Mouse (Mus musculus) retina, postnatal 7 days (tissue): ENCODE measurements around the gene Mtmr10.
A peak's percentile ranks its signal among the peaks of the same experiment; 100 is the strongest.

Experiments
- DNase-seq: peaks from one replicate; pipeline ENCODE4 v3.0.0-alpha.2; 2012; ENCODE audit warnings: low read depth, low spot score

Gene Mtmr10

GRCm38 (mm10) chr7:64291722-64292121 lies 4.3 kb downstream of the Mtmr10 start:
- DNase-seq = no peak

GRCm38 (mm10) chr7:64296286-64297010 lies 9.0 kb downstream of the Mtmr10 start:
- DNase-seq = no peak

GRCm38 (mm10) chr7:64310241-64310640 lies 22.8 kb downstream of the Mtmr10 start:
- no peak for DNase-seq

- no peak for DNase-seq
Measured at GRCm38 (mm10) chr7:64310756-64311155, 23.3 kb downstream of the Mtmr10 start.

- DNase-seq = no peak
Measured at GRCm38 (mm10) chr7:64312811-64313210, 25.4 kb downstream of the Mtmr10 start.

- no peak for DNase-seq
Measured at GRCm38 (mm10) chr7:64321125-64321524, 33.7 kb downstream of the Mtmr10 start.

GRCm38 (mm10) chr7:64321658-64322057 lies 34.2 kb downstream of the Mtmr10 start:
- DNase-seq = no peak

GRCm38 (mm10) chr7:64326892-64327291 lies 39.4 kb downstream of the Mtmr10 start:
- peak; percentile 71 for DNase-seq

GRCm38 (mm10) chr7:64327486-64327885 lies 40.0 kb downstream of the Mtmr10 start:
- no peak for DNase-seq

- no peak for DNase-seq
Measured at GRCm38 (mm10) chr7:64331309-64331708, 43.9 kb downstream of the Mtmr10 start.

GRCm38 (mm10) chr7:64332686-64333085 lies 45.2 kb downstream of the Mtmr10 start:
- DNase-seq = no peak

GRCm38 (mm10) chr7:64347813-64348212 lies 60.4 kb downstream of the Mtmr10 start:
- no peak for DNase-seq

GRCm38 (mm10) chr7:64349147-64349861 lies 61.9 kb downstream of the Mtmr10 start:
- no peak for DNase-seq

GRCm38 (mm10) chr7:64351087-64351486 lies 63.6 kb downstream of the Mtmr10 start:
- DNase-seq = no peak

- no peak for DNase-seq
Measured at GRCm38 (mm10) chr7:64354206-64354605, 66.8 kb downstream of the Mtmr10 start.

GRCm38 (mm10) chr7:64356661-64357060 lies 69.2 kb downstream of the Mtmr10 start:
- DNase-seq = no peak

GRCm38 (mm10) chr7:64357405-64357804 lies 70.0 kb downstream of the Mtmr10 start:
- DNase-seq = no peak

GRCm38 (mm10) chr7:64358666-64359065 lies 71.2 kb downstream of the Mtmr10 start:
- no peak for DNase-seq

GRCm38 (mm10) chr7:64359943-64360585 lies 72.6 kb downstream of the Mtmr10 start:
- DNase-seq = no peak

GRCm38 (mm10) chr7:64360586-64360945 lies 73.1 kb downstream of the Mtmr10 start:
- DNase-seq = no peak

- DNase-seq = no peak
Measured at GRCm38 (mm10) chr7:64365863-64366262, 78.4 kb downstream of the Mtmr10 start.

- DNase-seq = no peak
Measured at GRCm38 (mm10) chr7:64369841-64370240, 82.4 kb downstream of the Mtmr10 start.
